Mouse (Mus musculus): Measurements from ENCODE around the gene Casc3. TPM values are rescaled to one million over a fixed set of nuclear protein-coding genes. Genes with fewer than 3 reads are reported as not detected.

The Casc3 gene
- total and polyA plus RNA-seq, 3 experiments: 14.4 to 71.7 (median 16.7) TPM

- TF ChIP-seq MAZ (IDR thresholded peaks at IDR 0.05; ENCODE audit: low read depth, low read length) (peak; percentile 62; the same call in 1 of the 2 replicates), ZKSCAN1 (IDR thresholded peaks at IDR 0.05; ENCODE audit: borderline replicate concordance, low read depth, low read length) (no peak), POLR2AphosphoS2 (IDR thresholded peaks at IDR 0.05; ENCODE audit: low read depth, low read length) (peak; percentile 32; the same call in 1 of the 2 replicates), CHD1 (IDR thresholded peaks at IDR 0.05; ENCODE audit: low read depth, low read length) (no peak), EP300 (IDR thresholded peaks at IDR 0.05; ENCODE audit: low read length) (no peak), RCOR1 (conservative IDR thresholded peaks at IDR 0.05; ENCODE audit: low read depth, low read length) (no peak), CTCF (conservative IDR thresholded peaks at IDR 0.05 in 1 of 2, IDR thresholded peaks at IDR 0.05 in 1 of 2; ENCODE audit: low read depth in 2 of 2, low read length in 2 of 2) (no peak), MEF2A (IDR thresholded peaks at IDR 0.05; ENCODE audit: borderline replicate concordance, low read depth, low read length) (no peak), MAX (IDR thresholded peaks at IDR 0.05; ENCODE audit: low read length) (peak; percentile 99), UBTF (IDR thresholded peaks at IDR 0.05; ENCODE audit: low read depth, low read length) (no peak), ZNF384 (IDR thresholded peaks at IDR 0.05; ENCODE audit: low read depth, low read length) (no peak)
These were observed 30.9 kb upstream of the Casc3 start (continued) for GRCm38 (mm10) chr11:98773635-98774295.

GRCm38 (mm10) chr11:98774582-98775347, 29.9 kb upstream of the Casc3 start, which contains the start of gene Nr1d1:
TSS of gene Nr1d1 (minus strand) at chr11:98775333.
- Histone ChIP-seq H3K36me3 (replicated peaks in 1 of 2; ENCODE audit: control insufficient read depth in 1 of 2, insufficient read depth in 1 of 2, low read length in 1 of 2) (peaks cover 0 to 6% of the 10 kb centered on the region in 2 experiments), H3K27me3 (replicated peaks) (peaks cover 17% of the 10 kb centered on the region), H3K79me2 (replicated peaks; ENCODE audit: control insufficient read depth, extremely low read depth, insufficient read depth, poor library complexity, severe bottlenecking) (no peaks in the 10 kb centered on the region), H3K4me2 (ENCODE audit: insufficient read depth, low read depth, poor library complexity, severe bottlenecking) (peak within 1 kb of the TSS; percentile 87), H3K9me3 (replicated peaks; ENCODE audit: low read length) (no peaks in the 10 kb centered on the region), H3K27ac (ENCODE audit: insufficient read depth, low read depth) (no peak within 1 kb of the TSS), H3K4me1 (ENCODE audit: control insufficient read depth in 1 of 2, insufficient read depth in 2 of 2) (peaks cover 34 to 58% of the 10 kb centered on the region in 2 experiments), H3K4me3 (replicated peaks in 1 of 3; ENCODE audit: low read depth in 2 of 3, low read length in 2 of 3, poor library complexity in 1 of 3) (peak within 1 kb of the TSS; percentile 4 to 32 (median 27)), H3K9ac (ENCODE audit: insufficient read depth, low read depth) (no peak within 1 kb of the TSS)
- DNase-seq (ENCODE audit: extremely low read depth): no peak
- dilution Hi-C loops (cut with MboI; ENCODE audit: extremely low pct_ligation_motif_present, extremely low pct_unique_long_range_greater_than_20kb, low sequenced_read_pairs) (no loop called here), in situ Hi-C loops (cut with MboI; ENCODE audit: low pct_ligation_motif_present, low pct_unique_long_range_greater_than_20kb, low sequenced_read_pairs) (no loop called here)
- TF ChIP-seq NRF1 (IDR thresholded peaks at IDR 0.05; ENCODE audit: low read depth, low read length): no peak
- TF ChIP-seq MAX (IDR thresholded peaks at IDR 0.05; ENCODE audit: low read length): no peak
- TF ChIP-seq MYC (IDR thresholded peaks at IDR 0.05; ENCODE audit: low read depth, low read length): no peak
- peak; percentile 22; the same call in 1 of the 2 replicates for TF ChIP-seq USF2 (conservative IDR thresholded peaks at IDR 0.05; ENCODE audit: low read depth, low read length)
- no peak for TF ChIP-seq ETS1 (conservative IDR thresholded peaks at IDR 0.05; ENCODE audit: low read depth, low read length)
- TF ChIP-seq MAFK (IDR thresholded peaks at IDR 0.05; ENCODE audit: insufficient replicate concordance, low read length): 0 out of 2 replicates have a peak, but pooled peaks have one; percentile 9
- no peak for TF ChIP-seq IRF4 (IDR thresholded peaks at IDR 0.05; ENCODE audit: low read depth, low read length)
- TF ChIP-seq POLR2AphosphoS2 (IDR thresholded peaks at IDR 0.05; ENCODE audit: low read depth, low read length): no peak
- TF ChIP-seq RCOR1 (conservative IDR thresholded peaks at IDR 0.05; ENCODE audit: low read depth, low read length): no peak
- no peak for TF ChIP-seq CHD2 (IDR thresholded peaks at IDR 0.05; ENCODE audit: low read length)
- TF ChIP-seq ZNF384 (IDR thresholded peaks at IDR 0.05; ENCODE audit: low read depth, low read length): no peak
- TF ChIP-seq TBP (conservative IDR thresholded peaks at IDR 0.05; ENCODE audit: low read depth, low read length): no peak
- TF ChIP-seq ZKSCAN1 (IDR thresholded peaks at IDR 0.05; ENCODE audit: borderline replicate concordance, low read depth, low read length): no peak
- TF ChIP-seq UBTF (IDR thresholded peaks at IDR 0.05; ENCODE audit: low read depth, low read length): no peak
- TF ChIP-seq NELFE (IDR thresholded peaks at IDR 0.05; ENCODE audit: low read depth, low read length): no peak
- no peak for TF ChIP-seq PAX5 (IDR thresholded peaks at IDR 0.05; ENCODE audit: low read length)
- TF ChIP-seq TCF12 (IDR thresholded peaks at IDR 0.05; ENCODE audit: low read depth, low read length): 0 out of 2 replicates have a peak, but pooled peaks have one; percentile 16
- no peak for TF ChIP-seq HCFC1 (IDR thresholded peaks at IDR 0.05; ENCODE audit: low read depth, low read length)
- TF ChIP-seq ZC3H11A (IDR thresholded peaks at IDR 0.05; ENCODE audit: low read depth, low read length): no peak
- TF ChIP-seq ZMIZ1 (IDR thresholded peaks at IDR 0.05; ENCODE audit: low read depth, low read length): no peak
- TF ChIP-seq JUN (IDR thresholded peaks at IDR 0.05; ENCODE audit: insufficient read depth, low read depth, low read length): no peak
- TF ChIP-seq POLR2A (IDR thresholded peaks at IDR 0.05; ENCODE audit: low read depth, low read length): no peak; the same call in 1 of the 2 replicates
- TF ChIP-seq ELF1 (IDR thresholded peaks at IDR 0.05; ENCODE audit: low read depth, low read length): no peak; the same call in 1 of the 2 replicates
- TF ChIP-seq JUND (conservative IDR thresholded peaks at IDR 0.05; ENCODE audit: low read depth, low read length): no peak
- TF ChIP-seq EP300 (IDR thresholded peaks at IDR 0.05; ENCODE audit: low read length): 0 out of 2 replicates have a peak, but pooled peaks have one; percentile 25
- TF ChIP-seq KAT2A (IDR thresholded peaks at IDR 0.05; ENCODE audit: insufficient replicate concordance, low read length): no peak
- TF ChIP-seq SIN3A (IDR thresholded peaks at IDR 0.05; ENCODE audit: low read length): no peak
- TF ChIP-seq MEF2A (IDR thresholded peaks at IDR 0.05; ENCODE audit: borderline replicate concordance, low read depth, low read length): no peak
- TF ChIP-seq MXI1 (IDR thresholded peaks at IDR 0.05; ENCODE audit: low read depth, low read length): no peak; the same call in 1 of the 2 replicates
- no peak for TF ChIP-seq SMC3 (IDR thresholded peaks at IDR 0.05; ENCODE audit: low read depth, low read length)

All from CH12.LX (cell line).